Mouse (Mus musculus) forebrain, embryonic 12.5 days (tissue): ENCODE results near the gene Mymx. TPM values are rescaled to one million over a fixed set of nuclear protein-coding genes. Genes with fewer than 3 reads are reported as not detected.

Experiments
- ATAC-seq: fragments of 200-750 bp; cut with Nextera tagmentation; 2 replicates; pipeline ENCODE4 v1.8.0; 2017; ENCODE audit warnings: moderate TSS enrichment; ENCODE audit not compliant: low FRiP score
- H3K27ac ChIP-seq: fragments of 300-500 bp; sonication (generic); 2 replicates; pipeline ENCODE4 v1.5.1; 2016; ENCODE audit warnings: mild to moderate bottlenecking
- H3K27me3 ChIP-seq: fragments of 300-500 bp; sonication (generic); 2 replicates; pipeline ENCODE4 v1.6.1; 2016; ENCODE audit warnings: mild to moderate bottlenecking
- H3K36me3 ChIP-seq: fragments of 300-500 bp; sonication (generic); replicated peaks from 2 replicates; pipeline ENCODE4 v1.6.1; 2016; ENCODE audit warnings: mild to moderate bottlenecking
- H3K4me1 ChIP-seq: fragments of 300-500 bp; sonication (generic); 2 replicates; pipeline ENCODE4 v1.6.1; 2016
- H3K4me2 ChIP-seq: fragments of 300-500 bp; sonication (generic); 2 replicates; pipeline ENCODE4 v1.6.1; 2016; ENCODE audit warnings: mild to moderate bottlenecking, moderate library complexity
- H3K4me3 ChIP-seq: fragments of 300-500 bp; sonication (generic); replicated peaks from 2 replicates; pipeline ENCODE4 v1.5.1; 2016; ENCODE audit warnings: mild to moderate bottlenecking
- H3K9ac ChIP-seq: fragments of 300-500 bp; sonication (generic); 2 replicates; pipeline ENCODE4 v1.6.1; 2016; ENCODE audit warnings: mild to moderate bottlenecking
- H3K9me3 ChIP-seq: fragments of 300-500 bp; sonication (generic); 2 replicates; pipeline ENCODE4 v1.6.1; 2016
- WGBS: fragments of 180-500 bp; shearing (Covaris S2); methylation state at CpG from one replicate; pipeline ENCODE4 v1.1.7; 2016; 5-methylcytosine and 5-hydroxymethylcytosine counted together
- polyA plus RNA-seq: library from polyadenylated mRNA; unstranded; fragments of >200 nt; fragmentation: Nextera tagmentation; extraction: Ambion mirVana; gene quantifications from 2 replicates; pipeline ENCODE4 v1.2.1, GENCODE M21; 2016

Gene Mymx
- polyA plus RNA-seq, 1 experiment from 2014 or later = 0.24 TPM

DNA sequence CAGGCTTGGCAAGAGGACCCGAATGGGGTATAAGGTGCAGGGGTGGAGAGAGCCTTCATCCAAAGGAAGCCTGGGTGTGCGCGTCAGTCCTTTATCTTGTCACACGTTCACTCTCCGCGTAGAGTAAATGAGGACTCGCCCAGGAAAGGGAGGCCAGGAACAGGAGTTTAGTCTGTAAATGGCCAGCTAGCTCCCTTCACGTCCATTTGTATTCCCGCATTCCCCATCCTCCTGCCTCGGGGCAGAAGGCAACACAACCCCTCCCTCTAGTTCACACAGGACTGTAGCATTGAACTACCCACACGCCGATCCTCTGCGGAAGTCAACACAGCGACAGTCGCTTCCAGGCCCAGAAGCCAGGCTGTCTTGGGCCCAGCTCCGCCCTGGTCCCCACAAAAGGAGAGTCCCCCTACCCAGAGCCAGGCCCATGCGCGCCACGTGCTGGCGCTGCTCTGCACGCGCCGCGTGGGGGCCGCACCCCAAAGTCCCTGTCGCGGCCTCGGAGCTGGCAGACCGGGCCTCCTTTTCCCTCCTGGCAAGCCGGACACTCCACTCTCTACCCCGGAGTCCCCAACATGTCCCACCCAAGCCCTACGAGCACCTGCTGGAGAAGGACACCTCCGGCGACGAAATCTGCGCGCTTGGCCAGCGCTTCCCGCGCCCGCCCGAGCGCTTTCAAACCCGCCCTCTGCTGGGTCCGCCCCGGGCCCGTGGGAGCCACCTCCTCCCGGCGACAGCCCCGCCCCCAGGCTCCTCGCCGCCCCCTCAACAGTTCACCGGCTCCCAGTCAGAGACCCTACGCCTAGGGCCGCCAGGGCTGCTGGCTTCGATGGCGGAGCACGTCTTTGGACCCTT lies 6.8 kb downstream of the Mymx start:
- Histone ChIP-seq H3K9ac (peak overlapping the region; percentile 71), H3K4me2 (peak overlapping the region; percentile 97), H3K27ac (peak overlapping the region; percentile 1; the same call in 1 of the 2 replicates), H3K36me3 (no peaks in the 10 kb centered on the region), H3K4me3 (peak overlapping the region; percentile 52), H3K9me3 (no peaks in the 10 kb centered on the region), H3K4me1 (peaks cover 58% of the 10 kb centered on the region), H3K27me3 (peaks cover 57% of the 10 kb centered on the region)
- 2% methylated on average over 44 of the region's 58 CpGs for WGBS
- ATAC-seq = peak; percentile 83

DNA sequence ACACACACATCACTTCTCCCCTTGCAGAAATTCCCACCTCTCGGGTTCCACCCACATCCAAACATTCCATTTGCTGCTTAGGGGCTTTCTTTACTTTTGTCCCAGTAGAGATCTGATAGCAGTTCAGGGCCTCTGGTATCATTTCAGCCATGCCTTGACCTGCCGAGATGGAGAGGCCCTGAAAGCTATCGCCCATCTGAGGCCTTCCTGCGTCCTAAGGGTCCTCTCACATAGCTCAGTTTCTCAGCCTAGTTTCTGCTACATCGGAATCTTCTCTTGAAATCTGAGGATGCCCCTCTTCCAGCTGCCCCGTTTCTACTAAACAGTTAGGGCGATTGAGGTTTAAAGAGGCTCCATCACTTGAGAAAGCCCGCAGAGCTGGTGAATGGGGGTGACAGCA lies 7.7 kb downstream of the Mymx start:
- Histone ChIP-seq H3K9ac (peak overlapping the region; percentile 21; the same call in 1 of the 2 replicates), H3K4me3 (peak overlapping the region; percentile 52), H3K4me2 (peak overlapping the region; percentile 97), H3K9me3 (no peaks in the 10 kb centered on the region), H3K27me3 (peaks cover 48% of the 10 kb centered on the region), H3K36me3 (peaks cover 5% of the 10 kb centered on the region; the same call in 1 of the 2 replicates), H3K27ac (no peak overlapping the region), H3K4me1 (peaks cover 51% of the 10 kb centered on the region)
- WGBS = 51% methylated on average over 8 of the region's 8 CpGs
- no peak for ATAC-seq

DNA sequence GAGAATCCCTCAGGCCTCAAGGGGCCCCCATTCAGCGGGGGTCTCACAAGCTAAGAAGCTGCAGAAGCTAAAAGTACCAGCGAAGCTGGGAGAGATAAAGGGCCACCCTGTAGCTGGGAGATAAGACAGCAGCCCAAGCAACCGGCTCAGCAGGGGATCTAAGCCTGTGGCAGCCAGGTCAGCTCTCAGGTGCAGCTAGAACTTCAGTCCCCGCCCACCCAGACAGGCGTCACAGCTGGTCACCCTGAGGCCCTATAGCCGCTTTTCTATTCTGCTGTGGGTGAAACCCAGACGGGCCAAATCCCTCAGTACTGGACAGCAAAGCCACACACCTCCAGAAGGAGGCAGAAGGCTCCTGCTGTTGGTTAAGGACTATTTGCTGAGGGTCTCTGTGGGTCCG lies 8.4 kb downstream of the Mymx start:
- no peak for ATAC-seq
- Histone ChIP-seq H3K36me3 (peaks cover 11% of the 10 kb centered on the region; the same call in 1 of the 2 replicates), H3K4me1 (peaks cover 50% of the 10 kb centered on the region), H3K9me3 (no peaks in the 10 kb centered on the region), H3K27me3 (peaks cover 47% of the 10 kb centered on the region), H3K4me3 (no peak overlapping the region; the same call in 1 of the 2 replicates), H3K4me2 (peak overlapping the region; percentile 19; the same call in 1 of the 2 replicates), H3K27ac (no peak overlapping the region), H3K9ac (peak overlapping the region; percentile 21; the same call in 1 of the 2 replicates)
- WGBS = 15% methylated on average over 8 of the region's 8 CpGs

DNA sequence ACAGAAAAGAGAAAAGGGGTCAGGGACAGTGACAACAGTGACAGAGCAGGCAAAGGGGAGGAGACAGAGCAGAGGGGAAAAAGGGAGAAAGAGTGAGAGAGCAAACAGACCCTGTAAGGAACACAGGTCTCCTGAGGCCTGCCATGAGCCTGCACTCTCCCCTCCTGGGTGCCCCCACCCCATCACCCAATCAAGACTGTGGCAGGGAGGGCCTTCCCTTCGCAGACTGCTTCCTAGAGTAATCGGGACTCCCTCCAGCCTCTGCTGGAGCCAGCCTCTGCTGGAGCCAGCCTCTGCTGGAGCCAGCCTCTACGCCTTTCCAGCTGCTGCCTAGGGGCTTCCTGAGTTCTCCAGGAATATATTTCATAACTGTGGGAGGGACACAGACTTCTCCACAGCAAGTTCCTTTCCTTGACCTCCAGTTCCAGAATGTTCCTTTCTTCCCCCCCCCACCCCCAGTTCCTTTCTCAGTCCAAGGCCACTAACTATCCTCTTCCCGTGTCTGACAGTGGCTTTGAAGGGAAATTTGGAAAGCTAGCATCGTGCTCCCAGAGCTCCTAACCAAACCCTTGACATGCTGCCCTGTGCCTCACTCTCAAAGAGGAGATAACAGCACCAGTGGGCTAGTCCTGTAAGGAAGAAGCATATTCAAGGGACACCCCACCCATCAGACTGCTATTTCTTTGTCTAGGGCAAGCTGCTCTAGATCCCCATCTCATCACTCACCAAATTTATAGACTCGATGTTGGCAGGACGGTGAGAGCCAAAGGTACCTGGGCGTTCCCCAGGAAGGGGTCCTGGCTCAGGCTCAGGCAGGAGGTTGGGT lies 9.1 kb downstream of the Mymx start:
- Histone ChIP-seq H3K9me3 (no peaks in the 10 kb centered on the region), H3K27me3 (peaks cover 44% of the 10 kb centered on the region), H3K9ac (peak overlapping the region; percentile 29; the same call in 1 of the 2 replicates), H3K4me3 (no peak overlapping the region), H3K36me3 (peaks cover 11% of the 10 kb centered on the region; the same call in 1 of the 2 replicates), H3K4me1 (peaks cover 50% of the 10 kb centered on the region), H3K27ac (0 out of 2 replicates have a peak overlapping the region, but pooled peaks have one; percentile 19), H3K4me2 (peak overlapping the region; percentile 1)
- WGBS = 61% methylated on average over 8 of the region's 8 CpGs
- no peak for ATAC-seq

DNA sequence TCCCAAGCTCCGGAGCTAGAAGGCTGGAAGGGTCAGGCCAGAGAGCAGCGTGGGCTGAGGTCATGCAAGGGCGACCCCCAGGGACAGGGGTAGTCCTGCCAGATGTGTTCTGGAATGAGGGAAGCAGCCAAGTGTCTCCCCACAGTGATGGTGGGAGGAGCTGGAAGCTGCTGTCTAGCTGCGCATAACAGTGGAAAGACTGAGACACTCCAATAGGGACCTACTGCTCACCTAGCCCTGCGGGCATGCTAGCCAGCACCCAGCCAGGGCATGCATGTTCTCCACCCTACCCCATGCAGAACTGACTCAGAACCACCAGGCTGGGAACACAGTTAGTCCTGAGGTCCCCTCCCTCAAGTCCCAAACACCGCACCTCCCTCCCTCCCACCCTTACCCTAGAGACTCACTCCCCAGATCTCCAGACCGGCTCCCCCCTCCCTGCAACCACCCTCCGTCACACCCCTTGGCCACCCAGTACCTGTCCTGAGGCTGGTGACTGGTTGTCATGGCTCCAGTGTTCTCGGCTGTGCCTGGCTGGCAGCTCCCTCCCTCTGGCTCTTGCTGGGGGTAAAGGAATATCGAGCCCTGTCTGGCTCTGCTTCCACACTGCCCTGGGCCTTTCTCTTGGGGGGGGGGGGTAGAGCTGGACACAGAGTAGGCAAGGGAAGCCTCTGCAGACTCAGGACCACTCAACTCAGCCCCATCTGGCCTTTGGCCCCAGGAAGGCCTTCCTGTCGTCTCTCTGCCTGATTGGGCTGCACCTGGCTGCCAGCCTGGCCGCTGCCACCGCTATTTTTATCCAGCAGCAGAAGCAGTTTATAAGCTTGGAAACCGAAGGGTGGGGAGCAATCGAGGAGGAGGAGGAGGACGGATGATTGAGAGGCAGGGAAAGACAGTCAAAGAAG lies 9.9 kb downstream of the Mymx start:
- Histone ChIP-seq H3K9ac (peak overlapping the region; percentile 29; the same call in 1 of the 2 replicates), H3K4me3 (no peak overlapping the region), H3K36me3 (peaks cover 16% of the 10 kb centered on the region), H3K27ac (no peak overlapping the region), H3K27me3 (peaks cover 40% of the 10 kb centered on the region), H3K4me1 (peaks cover 47% of the 10 kb centered on the region), H3K4me2 (peak overlapping the region; percentile 1; the same call in 1 of the 2 replicates), H3K9me3 (no peaks in the 10 kb centered on the region)
- WGBS = 63% methylated on average over 16 of the region's 16 CpGs
- ATAC-seq = no peak

DNA sequence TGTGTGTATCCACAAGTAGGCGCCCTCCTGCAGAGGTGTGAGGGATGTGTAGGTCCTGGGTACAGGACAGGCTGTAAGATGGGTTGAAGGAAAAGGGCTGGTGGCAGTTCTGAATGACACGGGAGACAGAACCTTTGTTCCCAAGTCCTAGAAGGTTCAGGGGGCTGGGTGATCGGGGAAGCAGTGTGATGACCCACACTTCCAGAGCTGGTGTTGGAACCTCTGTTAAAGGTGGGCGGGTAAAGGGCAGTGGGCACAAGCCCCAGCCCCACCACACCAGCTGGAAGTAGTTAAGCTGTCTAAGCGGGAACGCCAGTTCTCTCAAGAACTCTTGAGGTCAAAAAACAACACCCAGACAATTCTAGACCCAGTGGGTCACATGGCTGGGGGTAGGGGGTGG lies 11.5 kb downstream of the Mymx start:
- ATAC-seq = no peak
- H3K4me3 ChIP-seq = no peak overlapping the region
- peaks cover 40% of the 10 kb centered on the region for H3K4me1 ChIP-seq
- H3K4me2 ChIP-seq = no peak overlapping the region
- WGBS = 82% methylated on average over 6 of the region's 6 CpGs
- no peaks in the 10 kb centered on the region; the same call in 1 of the 2 replicates for H3K9me3 ChIP-seq
- H3K27ac ChIP-seq = no peak overlapping the region
- H3K9ac ChIP-seq = no peak overlapping the region
- H3K36me3 ChIP-seq = peaks cover 24% of the 10 kb centered on the region
- H3K27me3 ChIP-seq = peaks cover 27% of the 10 kb centered on the region

DNA sequence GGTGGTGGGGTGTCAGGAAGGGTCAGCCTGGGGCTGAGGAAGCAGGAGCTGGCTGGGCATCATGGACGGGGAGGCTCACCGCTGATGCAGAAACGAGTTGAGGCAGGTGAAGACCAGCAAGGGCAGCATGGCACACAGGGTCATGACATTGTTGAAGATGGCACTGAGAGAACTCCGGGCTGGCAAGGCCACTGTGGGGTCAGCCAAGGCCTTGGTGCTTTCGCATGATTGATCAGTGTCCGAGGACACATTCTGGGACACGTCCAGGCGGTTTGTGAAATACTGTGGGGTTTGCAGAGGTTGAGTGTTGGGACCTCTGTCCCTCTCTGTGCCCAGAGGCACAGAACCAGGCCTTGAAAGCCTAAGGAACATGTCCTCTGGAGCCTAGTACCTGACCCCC lies 12.1 kb downstream of the Mymx start:
- 91% methylated on average over 8 of the region's 8 CpGs for WGBS
- Histone ChIP-seq H3K4me1 (peaks cover 41% of the 10 kb centered on the region), H3K36me3 (peaks cover 24% of the 10 kb centered on the region), H3K27ac (no peak overlapping the region), H3K4me3 (no peak overlapping the region), H3K27me3 (peaks cover 23% of the 10 kb centered on the region), H3K9me3 (no peaks in the 10 kb centered on the region; the same call in 1 of the 2 replicates), H3K4me2 (no peak overlapping the region), H3K9ac (no peak overlapping the region)
- ATAC-seq = no peak

DNA sequence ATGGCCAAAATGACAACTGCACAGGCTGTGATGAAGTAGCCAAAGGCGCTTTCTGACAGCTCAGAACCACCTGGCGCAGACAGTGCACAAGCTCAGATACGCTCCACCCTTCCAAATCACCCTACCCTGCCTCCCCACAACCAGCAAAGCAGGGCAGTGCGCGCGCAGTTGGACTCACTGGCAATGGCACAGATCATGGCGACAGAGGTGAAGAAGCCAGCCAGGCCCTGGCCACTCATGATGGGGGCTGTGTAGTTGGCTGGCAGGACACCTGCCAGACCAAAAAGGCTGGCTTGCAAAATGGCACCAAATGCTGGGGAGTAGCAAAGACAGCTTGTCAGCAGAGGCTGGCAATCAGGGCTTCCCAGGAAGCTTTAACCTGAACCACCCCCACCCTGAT lies 12.7 kb downstream of the Mymx start:
- Histone ChIP-seq H3K36me3 (peaks cover 24% of the 10 kb centered on the region), H3K9ac (no peak overlapping the region), H3K4me3 (no peak overlapping the region), H3K4me2 (no peak overlapping the region), H3K27ac (no peak overlapping the region), H3K9me3 (no peaks in the 10 kb centered on the region; the same call in 1 of the 2 replicates), H3K27me3 (peaks cover 17% of the 10 kb centered on the region), H3K4me1 (peaks cover 41% of the 10 kb centered on the region)
- 96% methylated on average over 7 of the region's 7 CpGs for WGBS
- ATAC-seq = no peak

DNA sequence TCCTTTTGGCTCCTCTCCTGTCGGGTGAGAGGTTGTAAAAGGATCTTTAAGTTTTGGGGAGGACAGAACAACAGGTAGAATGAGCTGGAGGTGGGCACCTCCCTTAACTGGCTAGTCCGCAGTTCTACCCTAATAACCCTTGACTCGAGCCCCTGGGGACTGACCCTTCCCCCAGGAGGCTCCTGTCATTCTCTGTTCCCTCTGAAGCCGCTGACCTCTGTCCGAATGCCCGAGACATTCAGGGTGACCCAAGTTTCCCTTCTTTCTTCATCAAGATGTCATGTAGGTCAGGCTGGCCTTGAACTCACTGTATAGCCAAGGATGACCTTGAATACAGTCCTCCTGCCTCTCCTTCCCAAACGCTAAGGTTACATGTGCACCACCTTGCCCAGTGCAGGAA lies 13.5 kb downstream of the Mymx start:
- Histone ChIP-seq H3K27me3 (peaks cover 8% of the 10 kb centered on the region), H3K4me3 (no peak overlapping the region), H3K36me3 (peaks cover 24% of the 10 kb centered on the region), H3K4me1 (peaks cover 37% of the 10 kb centered on the region), H3K27ac (no peak overlapping the region), H3K9ac (no peak overlapping the region), H3K9me3 (no peaks in the 10 kb centered on the region; the same call in 1 of the 2 replicates), H3K4me2 (no peak overlapping the region)
- no peak for ATAC-seq
- WGBS = 89% methylated on average over 7 of the region's 7 CpGs

DNA sequence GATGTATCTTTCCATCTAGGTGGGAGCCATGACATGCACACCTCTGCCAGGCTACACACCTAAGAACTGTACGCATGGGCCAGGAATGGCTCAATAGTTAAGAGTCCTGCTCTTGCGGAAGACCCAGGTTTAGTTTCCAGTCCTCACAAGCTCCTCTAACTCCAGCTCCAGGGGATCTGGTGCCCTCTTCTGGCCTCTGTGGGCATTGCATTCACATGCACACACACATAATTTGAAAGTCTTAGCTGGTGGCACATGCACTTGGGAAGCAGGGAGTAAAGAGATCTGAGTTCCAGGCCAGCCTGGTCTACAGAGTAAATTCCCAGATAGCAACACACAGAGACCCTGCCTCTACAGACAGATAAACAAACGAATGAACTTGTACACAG lies 15.5 kb downstream of the Mymx start:
- no peak overlapping the region for H3K4me2 ChIP-seq
- H3K4me1 ChIP-seq = peaks cover 23% of the 10 kb centered on the region
- 98% methylated on average over 3 of the region's 3 CpGs for WGBS
- H3K4me3 ChIP-seq = no peak overlapping the region
- no peaks in the 10 kb centered on the region; the same call in 1 of the 2 replicates for H3K9me3 ChIP-seq
- no peak for ATAC-seq
- no peak overlapping the region for H3K9ac ChIP-seq
- no peak overlapping the region for H3K27ac ChIP-seq
- H3K36me3 ChIP-seq = peaks cover 24% of the 10 kb centered on the region
- H3K27me3 ChIP-seq = no peaks in the 10 kb centered on the region

DNA sequence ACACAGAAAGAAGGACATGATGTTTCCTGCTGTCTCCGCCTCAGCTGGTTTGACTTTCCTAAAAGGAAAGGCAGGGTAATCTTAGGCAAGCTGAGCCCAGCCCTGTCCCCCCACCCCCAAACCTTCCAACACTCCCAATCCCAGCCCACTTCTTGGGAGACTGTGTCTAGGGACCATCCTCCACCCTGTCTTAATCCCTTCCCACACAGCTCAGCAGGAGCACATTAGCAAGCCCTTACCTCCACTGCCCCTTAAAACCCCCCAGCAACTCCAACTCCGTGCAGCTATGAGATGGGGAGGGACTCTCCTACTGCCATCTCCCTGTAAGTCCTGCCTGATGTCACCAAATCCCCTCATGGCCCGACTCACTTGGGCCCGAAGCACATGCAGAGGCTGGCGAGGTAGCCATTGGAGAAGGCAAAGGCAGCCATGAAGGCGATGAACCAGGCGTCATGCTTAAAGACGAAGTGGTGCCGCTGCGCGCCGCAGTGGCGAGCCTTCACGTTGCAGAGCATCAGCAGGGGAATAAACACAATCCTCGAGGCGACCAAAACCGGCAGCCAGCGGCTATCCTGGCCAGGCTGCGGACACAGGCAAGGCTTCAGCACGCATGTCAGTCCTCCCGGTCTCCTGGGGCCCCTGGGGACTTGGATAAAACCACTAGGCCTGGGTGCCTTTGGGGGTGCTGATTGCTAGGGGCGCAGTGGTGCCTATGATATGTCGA lies 16.0 kb downstream of the Mymx start:
- ATAC-seq = no peak
- Histone ChIP-seq H3K27ac (0 out of 2 replicates have a peak overlapping the region, but pooled peaks have one; percentile 31), H3K27me3 (no peaks in the 10 kb centered on the region), H3K36me3 (peaks cover 24% of the 10 kb centered on the region), H3K9ac (no peak overlapping the region), H3K4me2 (no peak overlapping the region), H3K4me1 (peaks cover 27% of the 10 kb centered on the region), H3K9me3 (no peaks in the 10 kb centered on the region; the same call in 1 of the 2 replicates), H3K4me3 (no peak overlapping the region)
- 60% methylated on average over 23 of the region's 23 CpGs for WGBS
